Mouse (Mus musculus) olfactory bulb, adult 2 months (tissue): Measurements from ENCODE around the gene Rere. TPM values are rescaled to one million over a fixed set of nuclear protein-coding genes. Genes with fewer than 3 reads are reported as not detected.

Source experiments
- H3K27ac ChIP-seq: fragments of 200-500 bp; 2 replicates; pipeline ENCODE4 v1.5.1; 2012; ENCODE audit warnings: low read depth, low read length; ENCODE audit not compliant: insufficient read depth
- H3K4me1 ChIP-seq: fragments of 200-500 bp; 2 replicates; pipeline ENCODE4 v1.6.1; 2012; ENCODE audit warnings: low read length; ENCODE audit not compliant: control insufficient read depth, insufficient read depth
- H3K4me3 ChIP-seq: fragments of 200-500 bp; 2 replicates; pipeline ENCODE4 v1.5.1; 2012; ENCODE audit warnings: mild to moderate bottlenecking, low read depth, low read length, moderate library complexity; ENCODE audit not compliant: insufficient read depth
- CTCF ChIP-seq: fragments of 200-500 bp; IDR thresholded peaks from 2 replicates; pipeline ENCODE4 v1.5.1; 2012; ENCODE audit warnings: low read depth, mild to moderate bottlenecking, low read length, moderate library complexity; ENCODE audit not compliant: insufficient read depth
- POLR2A ChIP-seq: fragments of 200-500 bp; IDR thresholded peaks from 2 replicates; pipeline ENCODE4 v1.6.1; 2012; ENCODE audit warnings: mild to moderate bottlenecking, low read depth, low read length, moderate library complexity; ENCODE audit not compliant: insufficient read depth
- WGBS: fragments of 180-500 bp; shearing (Covaris S2); methylation state at CpG from one replicate; pipeline ENCODE4 v1.1.7; 2018; 5-methylcytosine and 5-hydroxymethylcytosine counted together
- polyA plus RNA-seq: library from polyadenylated mRNA; stranded (reverse); fragments of >200 nt; gene quantifications from 2 replicates; pipeline ENCODE4 v1.2.4, GENCODE M21; 2012; ENCODE audit warnings: low replicate concordance; ENCODE audit not compliant: missing spikeins, insufficient read depth, insufficient read length

Gene Rere
- polyA plus RNA-seq, 1 experiment: 288 TPM

- Histone ChIP-seq H3K4me3 (no peak overlapping the region), H3K4me1 (0 out of 2 replicates have a peak, but pooled peaks cover 2% of the 10 kb centered on the region), H3K27ac (no peak overlapping the region)
- 54% methylated on average over 11 of the region's 11 CpGs for whole genome bisulfite sequencing
- TF ChIP-seq POLR2A (no peak), CTCF (no peak)
Observed at GRCm38 (mm10) chr4:150624214-150624823, 342.9 kb downstream of the Rere start.

GRCm38 (mm10) chr4:150624933-150625332 is 343.5 kb downstream of the Rere start:
- no peak overlapping the region for H3K4me3 ChIP-seq
- WGBS: 74% methylated on average over 4 of the region's 4 CpGs
- TF ChIP-seq CTCF (no peak), POLR2A (no peak)
- no peak overlapping the region for H3K27ac ChIP-seq
- 0 out of 2 replicates have a peak, but pooled peaks cover 2% of the 10 kb centered on the region for H3K4me1 ChIP-seq

- Histone ChIP-seq H3K4me1 (0 out of 2 replicates have a peak, but pooled peaks cover 2% of the 10 kb centered on the region), H3K27ac (no peak overlapping the region), H3K4me3 (no peak overlapping the region)
- WGBS: 35% methylated on average over 1 of the region's 1 CpGs
- TF ChIP-seq CTCF (0 out of 2 replicates have a peak, but pooled peaks have one; percentile 16), POLR2A (no peak)
Observed at GRCm38 (mm10) chr4:150625425-150625824, 344.0 kb downstream of the Rere start.

GRCm38 (mm10) chr4:150625951-150626732 is 344.7 kb downstream of the Rere start:
- TF ChIP-seq POLR2A (no peak), CTCF (peak; percentile 78)
- Histone ChIP-seq H3K27ac (no peak overlapping the region), H3K4me1 (no peaks in the 10 kb centered on the region), H3K4me3 (no peak overlapping the region)
- WGBS: 42% methylated on average over 6 of the region's 6 CpGs

- no peaks in the 10 kb centered on the region for H3K4me1 ChIP-seq
- 76% methylated on average over 11 of the region's 11 CpGs for WGBS
- no peak overlapping the region for H3K27ac ChIP-seq
- TF ChIP-seq POLR2A: no peak
- no peak for TF ChIP-seq CTCF
- no peak overlapping the region for H3K4me3 ChIP-seq
Observed at GRCm38 (mm10) chr4:150629266-150629665, 347.8 kb downstream of the Rere start.

- TF ChIP-seq CTCF (no peak), POLR2A (no peak)
Observed at GRCm38 (mm10) chr4:150635568-150635967, 354.1 kb downstream of the Rere start.

GRCm38 (mm10) chr4:150636635-150637034 is 355.2 kb downstream of the Rere start:
- Histone ChIP-seq H3K4me3 (no peak overlapping the region), H3K4me1 (peaks cover 5% of the 10 kb centered on the region; the same call in 1 of the 2 replicates), H3K27ac (no peak overlapping the region)
- TF ChIP-seq POLR2A (no peak), CTCF (no peak)
- 84% methylated on average over 6 of the region's 6 CpGs for WGBS

More at GRCm38 (mm10) chr4:150635568-150635967, 354.1 kb downstream of the Rere start:
- 75% methylated on average over 10 of the region's 10 CpGs for WGBS
- Histone ChIP-seq H3K27ac (no peak overlapping the region), H3K4me1 (peaks cover 5% of the 10 kb centered on the region; the same call in 1 of the 2 replicates), H3K4me3 (no peak overlapping the region)

GRCm38 (mm10) chr4:150644299-150644698 is 362.9 kb downstream of the Rere start:
- 91% methylated on average over 9 of the region's 9 CpGs for WGBS
- no peak for TF ChIP-seq CTCF
- TF ChIP-seq POLR2A: no peak
- Histone ChIP-seq H3K27ac (no peak overlapping the region), H3K4me1 (peaks cover 9% of the 10 kb centered on the region; the same call in 1 of the 2 replicates), H3K4me3 (no peak overlapping the region)

GRCm38 (mm10) chr4:150649327-150649726 is 367.9 kb downstream of the Rere start:
- Histone ChIP-seq H3K4me1 (peaks cover 14% of the 10 kb centered on the region; the same call in 1 of the 2 replicates), H3K27ac (no peak overlapping the region), H3K4me3 (no peak overlapping the region)
- TF ChIP-seq POLR2A: no peak
- TF ChIP-seq CTCF: no peak
- 82% methylated on average over 5 of the region's 5 CpGs for WGBS
